Mouse (Mus musculus): Measurements from ENCODE around the gene C130032M10Rik.

DNA sequence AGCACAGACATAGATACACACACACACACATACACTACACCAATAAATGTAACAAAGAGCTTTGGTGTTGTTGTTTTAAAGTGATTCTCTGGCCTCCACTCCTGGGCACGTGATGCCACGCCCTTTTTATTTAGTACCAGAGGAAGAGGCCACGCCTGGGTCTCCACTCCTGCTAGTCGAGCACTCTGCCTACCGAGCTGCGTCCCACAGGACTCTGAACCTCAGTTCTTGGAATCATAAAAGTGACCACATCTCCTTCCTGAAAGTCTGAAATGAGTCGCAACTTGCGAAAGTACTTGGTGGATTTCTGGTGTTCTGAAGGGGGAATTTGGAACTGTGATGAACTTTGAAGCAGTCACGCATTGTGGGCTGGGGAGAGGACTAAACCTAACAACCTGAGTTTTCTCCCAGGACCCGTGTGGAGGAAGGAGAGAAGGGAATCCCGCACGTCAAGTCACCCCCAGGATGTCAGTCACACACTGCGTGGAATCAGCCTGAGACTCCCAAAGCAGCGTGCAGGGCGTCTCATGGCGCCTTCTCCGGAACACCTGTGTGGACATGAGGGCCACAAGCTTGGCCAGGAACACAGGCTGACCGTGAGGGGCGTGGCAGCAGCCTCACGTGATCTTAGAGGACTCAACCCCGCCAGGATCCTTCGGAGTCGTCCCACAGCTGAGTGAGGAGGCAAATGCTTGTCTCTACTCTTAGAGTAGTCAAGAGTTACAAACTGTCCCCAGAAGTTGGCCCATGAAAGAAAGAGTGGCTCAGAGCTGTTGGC, 27.8 kb upstream of the C130032M10Rik start:
- TF ChIP-seq CTCF (IDR thresholded peaks at IDR 0.05; ENCODE audit: low read depth) (no peak), EP300 (IDR thresholded peaks at IDR 0.05; ENCODE audit: low read depth) (no peak)

Measured in heart, postnatal 0 days (tissue).